Mouse (Mus musculus) midbrain, embryonic 11.5 days (tissue): ENCODE measurements around the gene Sh2d1b1. TPM values are rescaled to one million over a fixed set of nuclear protein-coding genes. Genes with fewer than 3 reads are reported as not detected.

ENCODE experiments used
- polyA plus RNA-seq: library from polyadenylated mRNA; unstranded; fragments of >200 nt; fragmentation: Nextera tagmentation; extraction: Ambion mirVana; gene quantifications from 2 replicates; pipeline ENCODE4 v1.2.1, GENCODE M21; 2014

Gene Sh2d1b1
- polyA plus RNA-seq, 1 experiment from 2014 or later: not detected

Other genes with a start within 250 kb of the Sh2d1b1 start
- 21.6 and 23.1 TPM in 2 replicates for gene Ddr2, start 166.6 kb upstream of the Sh2d1b1 start, polyA plus RNA-seq
- gene Uap1, start 102.4 kb upstream of the Sh2d1b1 start, polyA plus RNA-seq: 61.7 and 67.7 TPM in 2 replicates
- gene Uhmk1, start 61.9 kb upstream of the Sh2d1b1 start, polyA plus RNA-seq: 16.3 and 17.4 TPM in 2 replicates
- not detected in 2 replicates for gene Sh2d1b2, start 44.6 kb upstream of the Sh2d1b1 start, polyA plus RNA-seq
- 1.9 and 2.4 TPM in 2 replicates for gene Gm7694, start 29.0 kb downstream of the Sh2d1b1 start, polyA plus RNA-seq
- 0.51 and 0.90 TPM in 2 replicates for gene Spata46, start 31.5 kb downstream of the Sh2d1b1 start, polyA plus RNA-seq